ENCODE assay signal across 19 mouse cellular contexts in genomic region chr11:56431089-56431488, GRCm38 (mm10).
DNase-seq lines count a peak whose midpoint lies in the region; TF ChIP-seq lines count a peak whose summit lies in the region.
"Had no signal": no experiment of that assay in that cellular context is flagged by ENCODE, and none has a peak within 500 bp of the region (broad histone marks: within the 10 kb centered on the region; RNA-seq: fewer than 3 reads in every experiment).

No protein-coding gene starts in this region.

- H3K4me1 ChIP-seq in heart, adult 2 months (ENCODE audit: control insufficient read depth, insufficient read depth, low read length): no peaks in the 10 kb centered on the region
- H3K4me1 ChIP-seq: embryonic facial prominence, embryonic 10.5 days; embryonic facial prominence, embryonic 12.5 days; forebrain, embryonic 13.5 days; forebrain, embryonic 15.5 days had no signal

- no peak for TF ChIP-seq CTCF in heart, adult 2 months (IDR thresholded peaks at IDR 0.05)

- H3K27ac ChIP-seq in heart, adult 2 months: no peak overlapping the region
- H3K27ac ChIP-seq: embryonic facial prominence, embryonic 10.5 days; embryonic facial prominence, embryonic 12.5 days; forebrain, embryonic 13.5 days; forebrain, embryonic 15.5 days had no signal

- H3K36me3 ChIP-seq in heart, adult 2 months (ENCODE audit: control insufficient read depth, insufficient read depth, low read length): no peaks in the 10 kb centered on the region
- H3K36me3 ChIP-seq: embryonic facial prominence, embryonic 10.5 days; embryonic facial prominence, embryonic 12.5 days; forebrain, embryonic 15.5 days had no signal

- no peaks in the 10 kb centered on the region for H3K27me3 ChIP-seq in heart, adult 2 months (ENCODE audit: control insufficient read depth, insufficient read depth, low read length)
- H3K27me3 ChIP-seq: embryonic facial prominence, embryonic 12.5 days; forebrain, embryonic 13.5 days; forebrain, embryonic 15.5 days had no signal

- peak; percentile 1 for DNase-seq in cerebellum, adult 9-11 months
- no peak for DNase-seq in cerebellum, postnatal 14 days
- peak; percentile 0 to 1 for DNase-seq in heart, adult 18-20 months
- no peak for DNase-seq in heart, adult 2 months
- DNase-seq in right cerebral cortex, adult 18-20 months: peak; percentile 8
- DNase-seq in right cerebral cortex, postnatal 10 days (ENCODE audit: low spot score in 2 of 2): no peak
- peak; percentile 29 for DNase-seq in telencephalon, adult 2 months (ENCODE audit: low read depth, low spot score)
- DNase-seq in ovary, postnatal 14 days (ENCODE audit: low spot score): no peak
- DNase-seq: adrenal gland, adult 2 months; adrenal gland, postnatal 10 days; adrenal gland, postnatal 25 days; cerebellum, adult 11-12 months; cerebellum, adult 2 months; cerebellum, postnatal 25 days; forebrain, postnatal 0 days had no signal

- H3K4me3 ChIP-seq in heart, adult 2 months: no peak overlapping the region
- H3K4me3 ChIP-seq: embryonic facial prominence, embryonic 10.5 days; embryonic facial prominence, embryonic 12.5 days; forebrain, embryonic 13.5 days; forebrain, embryonic 15.5 days had no signal

- H3K79me2 ChIP-seq in heart, adult 2 months (replicated peaks; ENCODE audit: control insufficient read depth, insufficient read depth, low read length): no peaks in the 10 kb centered on the region

- no peak overlapping the region for H3K9ac ChIP-seq in heart, adult 2 months (ENCODE audit: low read depth, low read length)
- H3K9ac ChIP-seq: embryonic facial prominence, embryonic 12.5 days; forebrain, embryonic 13.5 days; forebrain, embryonic 15.5 days; forebrain, postnatal 0 days had no signal

- no peak for TF ChIP-seq POLR2A in heart, adult 2 months (IDR thresholded peaks at IDR 0.05; ENCODE audit: insufficient read depth, low read depth, low read length)

- intact Hi-C loops in heart, adult 2 months (cut with DNase I): no loop called here

- TF ChIP-seq EP300 in heart, adult 2 months (IDR thresholded peaks at IDR 0.05; ENCODE audit: insufficient read depth, low read depth, low read length): no peak

- WGBS in heart, adult 2 months: 38% methylated on average over 3 of the region's 3 CpGs

Comparison
In these comparisons a context has a peak if more than half of its experiments do, and no peak if none do; other contexts are left out.
1. DNase-seq: peak in cerebellum, adult 9-11 months (single experiment), heart, adult 18-20 months (2 of 2), right cerebral cortex, adult 18-20 months (single experiment) and telencephalon, adult 2 months (single experiment); none in cerebellum, postnatal 14 days (0 of 2), heart, adult 2 months (0 of 2), right cerebral cortex, postnatal 10 days (0 of 2) and ovary, postnatal 14 days (single experiment).